Mouse (Mus musculus) kidney, postnatal 10 days (tissue): ENCODE results near the gene Lrrn3.

Source experiments
- DNase-seq: peaks from one replicate; pipeline ENCODE4 v3.0.0; 2021; ENCODE audit warnings: mixed read lengths

The Lrrn3 gene

DNA sequence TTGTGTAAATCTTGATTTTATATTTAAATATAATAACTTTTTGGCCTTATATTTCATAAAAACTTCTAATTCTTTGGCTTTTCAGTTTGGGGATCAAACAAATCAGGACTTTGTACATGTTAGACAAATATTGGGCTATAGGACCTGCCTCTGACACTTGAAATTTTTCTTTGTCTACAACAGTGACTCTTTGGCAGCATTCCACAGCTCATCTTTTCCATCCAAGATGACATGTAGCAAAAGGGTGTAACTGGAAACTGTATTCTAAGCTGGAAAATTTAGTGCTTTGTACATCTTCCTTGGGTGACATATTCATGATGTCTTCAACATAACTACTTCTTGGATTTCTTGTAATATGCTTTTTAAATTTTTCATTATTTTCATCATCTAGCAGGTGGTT is 57.4 kb downstream of the Lrrn3 start:
- DNase-seq: no peak

DNA sequence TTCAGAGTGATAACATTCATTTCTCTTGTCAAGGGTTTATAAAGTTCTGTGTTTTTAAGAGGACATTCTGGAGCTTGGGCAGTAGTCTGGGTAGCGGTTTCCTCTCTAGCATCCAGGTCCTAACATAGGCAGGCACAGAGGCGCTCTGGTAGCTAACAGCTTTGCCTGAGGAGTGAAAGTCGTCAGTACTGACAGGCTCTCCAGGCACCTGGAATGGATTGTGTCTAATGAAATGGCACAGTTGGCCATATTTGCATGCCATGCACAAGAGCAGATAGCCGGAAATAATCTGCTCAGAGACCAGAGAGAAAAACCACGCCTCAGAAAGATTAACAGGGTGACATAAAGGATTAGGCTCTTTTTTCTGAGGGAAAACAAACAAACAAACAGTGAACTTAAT is 58.8 kb downstream of the Lrrn3 start:
- DNase-seq: no peak

DNA sequence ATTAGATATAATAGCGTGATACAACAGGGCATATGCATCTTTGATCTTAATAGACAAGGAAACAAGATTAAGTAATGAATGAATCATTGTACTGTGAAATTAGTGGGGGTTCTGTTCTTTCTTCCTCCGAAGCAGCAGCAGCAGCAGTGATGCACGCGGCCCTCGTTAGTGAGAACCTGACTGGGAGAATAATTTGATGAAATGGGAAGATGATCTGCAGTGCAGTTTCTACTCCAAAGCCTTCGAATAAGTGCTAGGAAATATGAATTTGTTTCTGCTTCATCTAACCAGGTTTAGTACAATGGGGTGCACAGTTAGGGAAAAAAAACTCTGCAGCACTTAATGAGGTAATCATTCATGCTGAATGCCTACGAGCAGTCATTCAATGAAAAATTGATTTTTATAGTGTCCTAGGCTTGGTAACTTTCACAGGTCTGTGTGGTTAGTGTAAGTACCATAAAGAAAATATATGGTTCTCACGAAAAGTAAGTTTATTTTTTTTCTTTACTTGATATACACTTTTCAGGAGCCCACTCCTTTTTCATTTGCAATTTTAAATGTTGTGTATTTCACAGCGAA is 61.0 kb downstream of the Lrrn3 start:
- DNase-seq: no peak

DNA sequence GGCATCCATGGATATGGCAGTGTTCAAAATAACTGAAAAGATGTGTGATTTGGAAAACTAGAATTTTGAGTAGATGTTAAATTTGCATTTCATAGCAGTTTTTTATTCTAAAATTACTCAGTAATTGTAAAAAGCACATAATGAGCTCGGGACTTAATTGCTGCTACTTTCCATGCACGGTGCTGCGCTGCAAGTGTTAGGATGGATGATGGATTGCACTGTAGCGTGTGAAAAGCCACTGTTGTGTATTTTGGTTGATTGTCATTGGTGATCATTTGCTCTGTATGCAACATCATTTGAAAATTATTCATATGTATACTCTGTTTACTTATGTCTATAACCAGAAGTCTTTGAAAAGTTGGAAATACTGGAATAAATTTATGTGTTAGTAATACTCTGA is 68.3 kb downstream of the Lrrn3 start:
- DNase-seq: no peak

DNA sequence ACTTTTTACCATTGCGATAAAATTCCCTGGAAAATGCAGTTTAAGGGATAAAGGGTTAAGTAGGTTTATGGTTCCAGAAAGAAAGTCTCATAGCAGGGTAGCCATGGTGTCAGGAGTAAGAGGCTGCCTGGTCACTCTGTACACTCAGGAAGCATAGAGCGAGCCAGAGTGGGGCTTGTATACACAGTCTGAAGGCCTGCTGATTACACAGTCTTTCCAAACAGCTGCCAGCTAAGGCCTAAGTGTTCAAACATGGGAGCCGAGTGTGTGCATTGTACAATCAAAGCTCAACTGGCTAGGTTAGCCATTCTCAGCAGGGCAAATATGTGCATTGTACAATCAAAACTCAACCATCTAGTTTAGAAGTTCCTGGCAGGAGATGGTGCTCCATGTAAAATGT is 69.1 kb downstream of the Lrrn3 start:
- DNase-seq: no peak

DNA sequence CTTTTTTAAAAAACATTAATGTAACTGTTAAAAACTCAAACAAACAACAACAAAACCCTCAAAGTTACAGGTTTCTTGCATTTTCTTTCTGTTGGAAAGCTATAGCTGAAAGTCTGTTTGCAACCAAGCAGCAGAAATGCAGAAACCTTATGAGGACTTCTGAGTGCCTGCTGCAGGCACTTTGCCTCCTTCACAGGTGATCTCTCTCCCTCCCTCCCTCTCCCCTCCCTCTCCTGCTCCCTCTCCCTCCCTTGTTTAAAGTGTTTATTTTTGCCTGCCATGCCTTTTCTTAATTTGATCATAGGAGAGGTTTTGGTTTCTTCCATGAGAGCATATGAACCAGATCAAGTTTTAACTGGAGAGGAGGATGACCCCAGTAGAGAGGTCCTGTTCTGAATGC is 69.6 kb downstream of the Lrrn3 start:
- DNase-seq: no peak

DNA sequence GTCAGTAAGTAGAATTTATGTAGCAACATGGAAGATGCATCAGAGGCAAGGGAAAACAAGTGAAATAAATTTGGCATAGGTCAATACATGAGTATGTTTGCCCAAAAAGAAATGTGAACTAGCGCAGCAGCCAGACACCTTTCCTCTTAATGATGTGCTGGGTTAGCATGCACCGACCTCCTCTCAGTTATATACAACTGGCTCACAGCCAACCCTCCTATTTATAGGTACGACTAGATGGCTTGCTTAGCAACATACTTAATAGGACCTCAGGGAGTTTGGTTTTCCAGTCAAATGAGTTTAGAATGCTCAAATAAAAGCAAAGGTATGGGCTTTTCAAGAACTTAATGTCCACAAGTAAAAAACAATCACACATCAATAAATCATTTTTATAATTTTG is 76.8 kb downstream of the Lrrn3 start:
- peak; percentile 4 for DNase-seq

DNA sequence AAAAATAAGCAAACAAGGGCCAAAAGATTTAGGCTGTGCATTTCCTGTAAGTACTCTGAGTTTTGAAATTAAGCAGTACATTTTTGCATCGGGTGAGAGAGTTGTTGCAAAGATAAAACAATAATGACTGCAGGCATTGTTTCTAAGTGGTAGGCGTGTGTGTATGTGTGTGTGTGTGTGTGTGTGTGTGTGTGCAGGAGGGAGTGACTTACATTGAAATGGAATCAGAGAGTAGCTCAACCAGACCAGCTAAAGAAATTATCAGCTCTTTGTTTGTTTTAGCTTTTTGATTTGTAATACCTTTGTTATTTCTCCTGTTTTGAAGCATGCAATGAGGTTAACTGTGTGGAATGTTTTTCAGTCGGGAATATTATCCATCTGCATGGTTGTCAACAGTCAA is 84.3 kb downstream of the Lrrn3 start:
- no peak for DNase-seq
